Mouse (Mus musculus) cerebellum, postnatal 25 days (tissue): ENCODE data around the gene Tcf3.

ENCODE experiments used
- DNase-seq, 2 experiments: peaks; one replicate each; pipeline ENCODE4 v3.0.0; 2021; ENCODE audit warnings: mixed read lengths in 2 of 2

Gene Tcf3

GRCm38 (mm10) chr10:80433513-80434232, at the start of gene Tcf3:
Tcf3 (minus strand) TSS chr10:80433647.
- peak; percentile 94 to 96 for DNase-seq

- no peak for DNase-seq
These were observed 47.6 kb upstream of the Tcf3 start for GRCm38 (mm10) chr10:80481002-80481401.

GRCm38 (mm10) chr10:80478531-80478930, 45.1 kb upstream of the Tcf3 start:
- no peak for DNase-seq

GRCm38 (mm10) chr10:80475290-80475959, 42.0 kb upstream of the Tcf3 start:
- peak; percentile 94 to 98 for DNase-seq

- no peak for DNase-seq
These were observed 31.6 kb upstream of the Tcf3 start for GRCm38 (mm10) chr10:80465066-80465465.

GRCm38 (mm10) chr10:80464381-80465035, 31.1 kb upstream of the Tcf3 start:
- DNase-seq = peak in 1 of 2 experiments; percentile 36

- no peak for DNase-seq
These were observed 27.9 kb upstream of the Tcf3 start for GRCm38 (mm10) chr10:80461346-80461745.

- no peak for DNase-seq
These were observed 26.9 kb upstream of the Tcf3 start for GRCm38 (mm10) chr10:80460324-80460723.

- DNase-seq = no peak
These were observed 26.2 kb upstream of the Tcf3 start for GRCm38 (mm10) chr10:80459671-80460070.

GRCm38 (mm10) chr10:80459236-80459635, 25.8 kb upstream of the Tcf3 start:
- DNase-seq = no peak

GRCm38 (mm10) chr10:80455697-80456096, 22.2 kb upstream of the Tcf3 start:
- DNase-seq = no peak

- no peak for DNase-seq
These were observed 21.3 kb upstream of the Tcf3 start for GRCm38 (mm10) chr10:80454781-80455180.

- no peak for DNase-seq
These were observed 20.2 kb upstream of the Tcf3 start for GRCm38 (mm10) chr10:80453601-80454000.

GRCm38 (mm10) chr10:80450599-80450998, 17.2 kb upstream of the Tcf3 start:
- DNase-seq = no peak

GRCm38 (mm10) chr10:80445898-80446601, 12.6 kb upstream of the Tcf3 start:
- DNase-seq = peak; percentile 81 to 91

- DNase-seq = no peak
These were observed 11.6 kb upstream of the Tcf3 start for GRCm38 (mm10) chr10:80445052-80445451.

GRCm38 (mm10) chr10:80444339-80445045, 11.0 kb upstream of the Tcf3 start:
- DNase-seq = peak in 1 of 2 experiments; percentile 42

GRCm38 (mm10) chr10:80443575-80444278, 10.3 kb upstream of the Tcf3 start:
- no peak for DNase-seq

GRCm38 (mm10) chr10:80442989-80443388, 9.5 kb upstream of the Tcf3 start:
- DNase-seq = no peak

GRCm38 (mm10) chr10:80441598-80441997, 8.2 kb upstream of the Tcf3 start:
- DNase-seq = no peak

- no peak for DNase-seq
These were observed 6.6 kb upstream of the Tcf3 start for GRCm38 (mm10) chr10:80440031-80440430.

GRCm38 (mm10) chr10:80437973-80438372, 4.5 kb upstream of the Tcf3 start:
- DNase-seq = no peak
